ENCODE assay signal across 10 mouse cellular contexts in genomic region chr4:145233487-145234228, GRCm38 (mm10). TPM values are rescaled to one million over a fixed set of nuclear protein-coding genes. Genes with fewer than 3 reads are reported as not detected.
DNase-seq lines count a peak whose midpoint lies in the region; ATAC-seq lines count a peak whose summit lies in the region.
"Had no signal": no experiment of that assay in that cellular context is flagged by ENCODE, and none has a peak within 500 bp of the region (broad histone marks: within the 10 kb centered on the region; RNA-seq: fewer than 3 reads in every experiment).

No protein-coding gene starts in this region.

- H3K9ac ChIP-seq in forebrain, embryonic 13.5 days = no peak overlapping the region
- H3K9ac ChIP-seq in lung, embryonic 16.5 days (ENCODE audit: low read length) = no peak overlapping the region
- H3K9ac ChIP-seq: liver, embryonic 14.5 days had no signal

- 35% methylated on average over 3 of the region's 3 CpGs for WGBS in forebrain, embryonic 10.5 days
- WGBS in forebrain, embryonic 13.5 days = 21% methylated on average over 3 of the region's 3 CpGs
- 46% methylated on average over 3 of the region's 3 CpGs for WGBS in lung, embryonic 16.5 days

- no peaks in the 10 kb centered on the region for H3K27me3 ChIP-seq in forebrain, embryonic 10.5 days (ENCODE audit: poor library complexity, severe bottlenecking)
- H3K27me3 ChIP-seq in forebrain, embryonic 13.5 days = no peaks in the 10 kb centered on the region
- no peaks in the 10 kb centered on the region for H3K27me3 ChIP-seq in lung, embryonic 16.5 days (ENCODE audit: control insufficient read depth, insufficient read depth, low read depth, low read length)

- no peak overlapping the region for H3K4me3 ChIP-seq in forebrain, embryonic 10.5 days
- H3K4me3 ChIP-seq in forebrain, embryonic 13.5 days = no peak overlapping the region
- no peak overlapping the region for H3K4me3 ChIP-seq in lung, embryonic 16.5 days (ENCODE audit: low read length)

- no peak for DNase-seq in forebrain, embryonic 10.5 days (ENCODE audit: extremely low spot score, low spot score)
- peak; percentile 27 for DNase-seq in urinary bladder, postnatal 14 days (ENCODE audit: low spot score)
- DNase-seq in urinary bladder, postnatal 10 days (ENCODE audit: low spot score) = no peak
- no peak for DNase-seq in c-Kit-positive CD71-positive TER-119-positive erythroid progenitor cells, embryonic 14.5 days (ENCODE audit: low spot score)
- no peak for DNase-seq in right cerebral cortex, postnatal 36 days (ENCODE audit: low spot score in 2 of 2)
- DNase-seq in kidney, postnatal 25 days = no peak
- DNase-seq: right cerebral cortex, postnatal 14 days had no signal

- H3K9me3 ChIP-seq in forebrain, embryonic 10.5 days = no peaks in the 10 kb centered on the region
- no peaks in the 10 kb centered on the region for H3K9me3 ChIP-seq in forebrain, embryonic 13.5 days (replicated peaks)
- no peaks in the 10 kb centered on the region for H3K9me3 ChIP-seq in lung, embryonic 16.5 days (ENCODE audit: control insufficient read depth, low read length)

- peaks cover 12% of the 10 kb centered on the region for H3K4me1 ChIP-seq in forebrain, embryonic 10.5 days
- H3K4me1 ChIP-seq in forebrain, embryonic 13.5 days = no peaks in the 10 kb centered on the region
- 0 out of 2 replicates have a peak, but pooled peaks cover 3% of the 10 kb centered on the region for H3K4me1 ChIP-seq in lung, embryonic 16.5 days (replicated peaks; ENCODE audit: control insufficient read depth, insufficient read depth, low read length)

- no peak overlapping the region for H3K4me2 ChIP-seq in forebrain, embryonic 13.5 days
- no peak overlapping the region for H3K4me2 ChIP-seq in lung, embryonic 16.5 days (ENCODE audit: low read depth, low read length)

- peak overlapping the region; percentile 65 for H3K27ac ChIP-seq in forebrain, embryonic 10.5 days
- no peak overlapping the region for H3K27ac ChIP-seq in forebrain, embryonic 13.5 days
- H3K27ac ChIP-seq in lung, embryonic 16.5 days (ENCODE audit: low read length) = 0 out of 2 replicates have a peak overlapping the region, but pooled peaks have one; percentile 34
- H3K27ac ChIP-seq: liver, embryonic 14.5 days had no signal

- ATAC-seq in forebrain, embryonic 13.5 days = no peak
- no peak for ATAC-seq in lung, embryonic 16.5 days (ENCODE audit: low read depth)

- no peaks in the 10 kb centered on the region for H3K36me3 ChIP-seq in forebrain, embryonic 10.5 days (replicated peaks)
- H3K36me3 ChIP-seq in forebrain, embryonic 13.5 days (ENCODE audit: poor library complexity, severe bottlenecking) = no peaks in the 10 kb centered on the region
- no peaks in the 10 kb centered on the region for H3K36me3 ChIP-seq in lung, embryonic 16.5 days (ENCODE audit: control insufficient read depth, insufficient read depth, low read length)

RNA-seq across cellular contexts. Expression of gene Tnfrsf1b, which starts 13.0 kb away (rescaled TPM):
- polyA plus RNA-seq in forebrain, embryonic 10.5 days (2016; fragmentation: Nextera tagmentation; extraction: Ambion mirVana) = 2.1 and 2.5 TPM in 2 replicates
- 1.6 and 1.8 TPM in 2 replicates for polyA plus RNA-seq in forebrain, embryonic 13.5 days (2015; fragmentation: Nextera tagmentation; extraction: Ambion mirVana)
- 5.0 and 5.3 TPM in 2 replicates for polyA plus RNA-seq in lung, embryonic 16.5 days (2015; fragmentation: Nextera tagmentation; extraction: Ambion mirVana)

RNA-seq across cellular contexts. Expression of gene Vps13d, which starts 38.9 kb away (rescaled TPM):
- 4.4 and 5.8 TPM in 2 replicates for polyA plus RNA-seq in forebrain, embryonic 10.5 days (2016; fragmentation: Nextera tagmentation; extraction: Ambion mirVana)
- polyA plus RNA-seq in forebrain, embryonic 13.5 days (2015; fragmentation: Nextera tagmentation; extraction: Ambion mirVana) = 7.7 and 7.8 TPM in 2 replicates
- polyA plus RNA-seq in lung, embryonic 16.5 days (2015; fragmentation: Nextera tagmentation; extraction: Ambion mirVana) = 5.9 and 8.0 TPM in 2 replicates
